Mouse (Mus musculus) stomach, embryonic 14.5 days (tissue): Measurements from ENCODE around the gene Tas2r135. TPM values are rescaled to one million over a fixed set of nuclear protein-coding genes. Genes with fewer than 3 reads are reported as not detected.

ENCODE experiments used
- ATAC-seq: fragments of 200-750 bp; cut with Nextera tagmentation; 2 replicates; pipeline ENCODE4 v1.8.0; 2017; ENCODE audit warnings: low read depth, moderate TSS enrichment; ENCODE audit not compliant: insufficient number of reproducible peaks, insufficient read depth, low FRiP score
- H3K27ac ChIP-seq: fragments of 300-500 bp; sonication (generic); 2 replicates; pipeline ENCODE4 v1.5.1; 2014; ENCODE audit warnings: mild to moderate bottlenecking, low read length, moderate library complexity, mixed read lengths
- H3K27me3 ChIP-seq: fragments of 300-500 bp; sonication (generic); 2 replicates; pipeline ENCODE4 v1.6.1; 2014; ENCODE audit warnings: low read length, control low read depth, mixed read lengths; ENCODE audit not compliant: control insufficient read depth, insufficient read depth
- H3K36me3 ChIP-seq: fragments of 300-500 bp; sonication (generic); 2 replicates; pipeline ENCODE4 v1.6.1; 2014; ENCODE audit warnings: mild to moderate bottlenecking, control low read depth, low read length, moderate library complexity, mixed read lengths; ENCODE audit not compliant: control insufficient read depth, insufficient read depth
- H3K4me1 ChIP-seq: fragments of 300-500 bp; sonication (generic); 2 replicates; pipeline ENCODE4 v1.6.1; 2014; ENCODE audit warnings: low read length, control low read depth, mixed read lengths; ENCODE audit not compliant: control insufficient read depth, insufficient read depth
- H3K4me2 ChIP-seq: fragments of 300-500 bp; sonication (generic); replicated peaks from 2 replicates; pipeline ENCODE4 v1.6.1; 2014; ENCODE audit warnings: low read depth, low read length, control low read depth
- H3K4me3 ChIP-seq: fragments of 300-500 bp; sonication (generic); 2 replicates; pipeline ENCODE4 v1.5.1; 2014; ENCODE audit warnings: low read depth, low read length, control low read depth
- H3K9ac ChIP-seq: fragments of 300-500 bp; sonication (generic); replicated peaks from 2 replicates; pipeline ENCODE4 v1.6.1; 2014; ENCODE audit warnings: low read depth, mild to moderate bottlenecking, control low read depth, low read length, moderate library complexity, mixed read lengths
- H3K9me3 ChIP-seq: fragments of 300-500 bp; sonication (generic); 2 replicates; pipeline ENCODE4 v1.6.1; 2016; ENCODE audit warnings: low read depth, low read length, control low read depth; ENCODE audit not compliant: control insufficient read depth
- WGBS: fragments of 180-500 bp; shearing (Covaris S2); extraction: QIAGEN DNeasy Blood & Tissue Kit; methylation state at CpG from one replicate; pipeline ENCODE4 v1.1.7; 2014; 5-methylcytosine and 5-hydroxymethylcytosine counted together
- polyA plus RNA-seq: library from polyadenylated mRNA; unstranded; fragments of >200 nt; fragmentation: Nextera tagmentation; extraction: Ambion mirVana; gene quantifications from 2 replicates; pipeline ENCODE4 v1.2.1, GENCODE M21; 2014

The Tas2r135 gene
- polyA plus RNA-seq, 1 experiment from 2014 or later, result not detected

- no peaks in the 10 kb centered on the region for H3K27me3 ChIP-seq
- H3K4me2 ChIP-seq, result no peak overlapping the region
- no peaks in the 10 kb centered on the region for H3K9me3 ChIP-seq
- no peak overlapping the region for H3K9ac ChIP-seq
- WGBS, result 20% methylated on average over 2 of the region's 2 CpGs
- ATAC-seq, result no peak
- H3K36me3 ChIP-seq, result no peaks in the 10 kb centered on the region
- peak overlapping the region; percentile 0; the same call in 1 of the 2 replicates for H3K27ac ChIP-seq
- no peak overlapping the region for H3K4me3 ChIP-seq
- 0 out of 2 replicates have a peak, but pooled peaks cover 8% of the 10 kb centered on the region for H3K4me1 ChIP-seq
Observed at GRCm38 (mm10) chr6:42391796-42392330, 13.4 kb upstream of the Tas2r135 start.

GRCm38 (mm10) chr6:42395960-42396809, 9.0 kb upstream of the Tas2r135 start:
- Histone ChIP-seq H3K4me3 (no peak overlapping the region), H3K4me1 (peaks cover 12% of the 10 kb centered on the region; the same call in 1 of the 2 replicates), H3K36me3 (no peaks in the 10 kb centered on the region), H3K27ac (peak overlapping the region; percentile 55; the same call in 1 of the 2 replicates), H3K27me3 (no peaks in the 10 kb centered on the region), H3K9ac (no peak overlapping the region), H3K4me2 (no peak overlapping the region), H3K9me3 (no peaks in the 10 kb centered on the region)
- WGBS, result 33% methylated on average over 9 of the region's 9 CpGs
- peak; percentile 70; the same call in 1 of the 2 replicates for ATAC-seq

GRCm38 (mm10) chr6:42397041-42397657, 8.1 kb upstream of the Tas2r135 start:
- WGBS, result 48% methylated on average over 3 of the region's 3 CpGs
- ATAC-seq, result no peak
- Histone ChIP-seq H3K36me3 (no peaks in the 10 kb centered on the region), H3K9ac (no peak overlapping the region), H3K4me2 (no peak overlapping the region), H3K4me3 (no peak overlapping the region), H3K27ac (peak overlapping the region; percentile 21; the same call in 1 of the 2 replicates), H3K4me1 (peaks cover 8% of the 10 kb centered on the region; the same call in 1 of the 2 replicates), H3K9me3 (no peaks in the 10 kb centered on the region), H3K27me3 (no peaks in the 10 kb centered on the region)

- no peaks in the 10 kb centered on the region for H3K9me3 ChIP-seq
- H3K9ac ChIP-seq, result no peak overlapping the region
- no peak for ATAC-seq
- peaks cover 8% of the 10 kb centered on the region; the same call in 1 of the 2 replicates for H3K4me1 ChIP-seq
- WGBS, result 82% methylated on average over 3 of the region's 3 CpGs
- H3K27me3 ChIP-seq, result no peaks in the 10 kb centered on the region
- H3K4me2 ChIP-seq, result no peak overlapping the region
- no peaks in the 10 kb centered on the region for H3K36me3 ChIP-seq
- H3K27ac ChIP-seq, result no peak overlapping the region
- H3K4me3 ChIP-seq, result no peak overlapping the region
Observed at GRCm38 (mm10) chr6:42398285-42398684, 6.9 kb upstream of the Tas2r135 start.

GRCm38 (mm10) chr6:42398998-42399397, 6.2 kb upstream of the Tas2r135 start:
- no peak overlapping the region for H3K9ac ChIP-seq
- no peak overlapping the region for H3K27ac ChIP-seq
- ATAC-seq, result no peak
- no peak overlapping the region for H3K4me2 ChIP-seq
- no peaks in the 10 kb centered on the region for H3K9me3 ChIP-seq
- H3K4me1 ChIP-seq, result peaks cover 8% of the 10 kb centered on the region; the same call in 1 of the 2 replicates
- WGBS, result 97% methylated on average over 1 of the region's 1 CpGs
- no peaks in the 10 kb centered on the region for H3K36me3 ChIP-seq
- no peaks in the 10 kb centered on the region for H3K27me3 ChIP-seq
- H3K4me3 ChIP-seq, result no peak overlapping the region

GRCm38 (mm10) chr6:42399938-42400337, 5.3 kb upstream of the Tas2r135 start, which contains the start of gene Tas2r143:
Gene Tas2r143 (plus strand): TSS chr6:42400238.
- H3K27ac ChIP-seq, result no peak within 1 kb of the TSS
- no peak within 1 kb of the TSS for H3K4me3 ChIP-seq
- no peaks in the 10 kb centered on the region for H3K9me3 ChIP-seq
- ATAC-seq, result no peak
- H3K4me1 ChIP-seq, result peaks cover 8% of the 10 kb centered on the region; the same call in 1 of the 2 replicates
- H3K9ac ChIP-seq, result no peak within 1 kb of the TSS
- H3K4me2 ChIP-seq, result no peak within 1 kb of the TSS
- no peaks in the 10 kb centered on the region for H3K36me3 ChIP-seq
- WGBS, result 92% methylated on average over 1 of the region's 1 CpGs
- H3K27me3 ChIP-seq, result no peaks in the 10 kb centered on the region

- ATAC-seq, result no peak
- no peaks in the 10 kb centered on the region for H3K36me3 ChIP-seq
- 80% methylated on average over 2 of the region's 2 CpGs for WGBS
- no peaks in the 10 kb centered on the region for H3K4me1 ChIP-seq
- H3K4me2 ChIP-seq, result no peak overlapping the region
- H3K27me3 ChIP-seq, result no peaks in the 10 kb centered on the region
- H3K9me3 ChIP-seq, result no peaks in the 10 kb centered on the region
- no peak overlapping the region for H3K9ac ChIP-seq
- no peak overlapping the region for H3K27ac ChIP-seq
- H3K4me3 ChIP-seq, result no peak overlapping the region
Observed at GRCm38 (mm10) chr6:42419443-42419842, 14.2 kb downstream of the Tas2r135 start.

GRCm38 (mm10) chr6:42421439-42421838, 16.2 kb downstream of the Tas2r135 start:
- H3K4me1 ChIP-seq, result no peaks in the 10 kb centered on the region
- ATAC-seq, result no peak
- no peak overlapping the region for H3K27ac ChIP-seq
- H3K4me2 ChIP-seq, result no peak overlapping the region
- 82% methylated on average over 2 of the region's 2 CpGs for WGBS
- no peaks in the 10 kb centered on the region for H3K27me3 ChIP-seq
- H3K9ac ChIP-seq, result no peak overlapping the region
- H3K4me3 ChIP-seq, result no peak overlapping the region
- H3K36me3 ChIP-seq, result no peaks in the 10 kb centered on the region
- H3K9me3 ChIP-seq, result no peaks in the 10 kb centered on the region
